Mouse (Mus musculus): ENCODE results near the gene AC131692.1.

The AC131692.1 gene

DNA sequence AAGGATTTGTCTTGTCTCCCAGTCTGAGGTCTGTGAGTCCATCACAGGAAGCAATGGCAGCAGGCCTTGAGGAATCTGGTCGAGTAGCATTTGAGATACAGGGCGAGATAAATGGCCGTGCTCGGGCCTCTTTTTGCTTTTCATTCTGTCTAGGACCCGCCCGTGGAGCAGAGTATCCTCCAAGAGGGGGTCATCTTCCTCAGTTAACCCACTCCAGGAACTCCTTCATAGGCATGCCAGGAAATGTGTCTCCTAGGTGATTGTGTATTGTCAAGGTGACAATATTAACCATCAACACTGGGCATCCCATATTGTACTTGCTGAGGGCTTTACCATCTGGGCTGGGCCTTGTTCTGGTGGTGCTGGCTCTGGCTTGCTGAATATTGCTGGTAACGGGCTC is at the start of gene AC131692.1:
TSS of gene AC131692.1 (plus strand) at position 301 of the 400 bp plus-strand sequence.
- DNase-seq (ENCODE audit: low read depth) = no peak

DNA sequence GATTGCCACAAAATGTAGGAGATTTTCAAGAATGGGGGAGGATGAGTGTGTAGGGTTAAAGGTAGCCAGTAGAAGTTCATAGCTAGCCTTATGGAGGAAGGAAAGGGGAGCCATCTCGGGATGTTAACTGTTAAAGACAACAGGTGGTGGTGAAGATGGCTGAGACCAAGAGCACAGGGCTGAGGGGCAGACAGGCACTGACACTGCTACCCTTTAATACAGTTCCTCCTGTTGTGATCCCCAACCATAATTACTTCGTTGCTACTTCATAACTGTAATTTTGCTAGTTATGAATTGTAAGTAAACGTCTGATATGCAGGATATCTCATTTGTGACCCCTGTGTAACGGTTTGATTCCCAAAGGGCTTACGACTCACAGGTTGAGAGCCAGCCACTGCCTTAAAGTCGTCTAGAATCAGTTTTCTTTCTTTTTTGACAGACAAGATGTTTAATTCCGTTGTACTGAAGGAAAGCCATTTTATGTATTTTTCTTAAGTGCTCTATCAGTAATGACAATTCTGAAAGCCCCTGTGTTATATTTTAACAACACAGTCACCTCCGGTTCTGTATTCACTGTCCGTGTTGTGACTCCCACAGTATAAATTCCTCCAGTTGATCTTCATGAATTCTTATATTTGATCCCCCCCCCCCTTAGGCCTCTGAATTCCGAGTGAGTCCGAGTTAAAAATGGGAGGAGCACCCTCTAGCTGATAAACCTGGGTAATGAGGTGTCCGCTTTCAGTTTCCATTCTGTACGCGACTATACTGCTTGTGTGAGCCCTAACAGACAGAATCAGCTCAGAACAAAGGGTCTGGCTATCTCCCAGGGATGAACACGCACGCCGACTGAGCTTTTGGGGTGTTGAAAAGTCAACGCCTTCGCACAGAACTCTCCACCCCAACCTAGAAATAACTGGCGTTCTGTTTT is 48.6 kb upstream of the AC131692.1 start:
- DNase-seq (ENCODE audit: low read depth) = no peak

DNA sequence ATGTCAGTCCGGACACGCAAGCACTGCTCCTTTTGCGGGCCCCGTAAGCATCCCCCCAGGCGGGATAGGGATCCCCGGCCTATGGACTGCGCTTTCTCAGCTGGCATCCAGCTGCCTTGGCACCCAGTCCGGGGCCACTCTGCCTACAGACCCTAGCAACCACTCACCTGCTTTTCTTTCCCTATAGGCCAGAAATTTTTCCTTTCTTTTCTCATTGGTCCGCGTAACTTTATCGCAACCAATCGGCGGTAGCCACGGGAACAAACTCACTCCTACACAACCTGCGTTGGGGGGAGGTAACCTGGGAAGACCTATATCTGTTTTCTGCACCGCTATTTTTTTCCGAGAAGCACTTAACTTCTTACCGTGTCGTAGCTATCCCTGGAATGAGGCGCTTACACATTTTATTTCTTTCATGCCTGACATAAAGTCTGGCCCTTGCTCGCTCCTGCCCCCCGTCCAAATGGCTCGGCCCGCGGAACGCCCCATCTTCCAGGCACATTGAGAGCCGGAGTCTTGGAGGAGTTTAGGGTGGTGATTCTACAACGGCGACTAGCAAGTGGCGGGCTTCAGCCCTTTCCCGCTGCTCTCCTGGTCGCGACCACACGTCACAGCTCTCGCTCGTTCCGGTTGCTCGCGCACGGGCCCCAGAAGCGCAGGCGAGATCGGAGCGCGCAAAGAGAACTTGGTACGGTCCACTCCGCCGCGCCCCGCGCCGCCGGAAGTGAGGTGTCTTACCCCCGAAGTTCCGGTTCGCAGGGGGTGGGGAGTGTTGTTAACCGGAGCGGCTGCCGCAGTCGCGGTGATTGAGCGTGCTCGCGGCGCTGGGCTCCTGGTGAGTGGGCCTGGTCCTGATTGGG is 47.7 kb upstream of the AC131692.1 start, which contains the start of gene Syvn1:
TSS of gene Syvn1 (plus strand) at position 283 of the 860 bp plus-strand sequence.
- peak; percentile 95 for DNase-seq (ENCODE audit: low read depth)

DNA sequence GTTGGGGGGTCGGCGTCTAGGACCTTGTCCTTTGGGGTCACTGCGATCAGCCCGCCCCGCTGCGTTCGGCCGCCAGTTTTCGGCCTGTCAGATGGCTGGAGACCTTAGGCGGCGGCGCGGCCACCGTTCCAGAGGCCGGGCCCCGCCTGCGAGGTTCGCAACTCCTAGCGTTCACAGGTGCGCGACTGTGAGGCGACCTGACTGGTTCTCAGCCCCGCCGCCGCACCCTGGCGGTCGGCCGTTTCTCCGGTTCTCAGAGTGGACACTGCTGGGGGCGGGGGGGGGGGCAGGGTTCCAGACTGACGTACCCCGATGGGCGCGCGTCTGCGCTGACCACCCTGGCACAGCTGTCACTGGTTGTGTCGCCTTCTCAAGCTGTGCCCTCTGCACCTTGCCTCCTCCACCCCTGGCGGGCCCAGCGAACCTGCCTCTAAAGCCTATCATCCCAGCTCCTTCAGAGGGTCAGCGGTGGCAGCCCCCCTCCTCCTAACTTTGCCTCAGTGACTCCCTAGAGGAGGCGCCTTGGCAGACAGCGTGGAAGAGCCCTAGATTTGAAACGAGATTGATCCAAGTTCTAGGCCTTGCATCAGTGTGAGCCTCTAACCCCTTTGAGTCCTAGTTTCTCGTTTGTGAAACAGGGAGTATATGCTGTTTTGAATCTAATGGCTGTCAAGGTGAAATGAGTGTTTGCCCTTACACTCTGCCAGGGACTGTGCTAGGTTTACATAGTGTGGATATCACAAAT is 46.9 kb upstream of the AC131692.1 start:
- DNase-seq (ENCODE audit: low read depth) = peak; percentile 62

DNA sequence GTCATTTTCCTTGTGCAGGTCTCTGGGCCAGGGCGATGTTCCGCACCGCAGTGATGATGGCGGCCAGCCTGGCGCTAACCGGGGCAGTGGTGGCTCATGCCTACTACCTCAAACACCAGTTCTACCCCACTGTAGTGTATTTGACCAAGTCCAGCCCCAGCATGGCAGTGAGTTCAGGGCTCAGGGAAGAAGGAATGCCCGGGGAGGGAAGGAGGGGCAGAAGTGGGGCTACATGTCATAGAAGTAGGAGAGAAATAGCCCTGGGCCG is 46.4 kb upstream of the AC131692.1 start:
- no peak for DNase-seq (ENCODE audit: low read depth)

DNA sequence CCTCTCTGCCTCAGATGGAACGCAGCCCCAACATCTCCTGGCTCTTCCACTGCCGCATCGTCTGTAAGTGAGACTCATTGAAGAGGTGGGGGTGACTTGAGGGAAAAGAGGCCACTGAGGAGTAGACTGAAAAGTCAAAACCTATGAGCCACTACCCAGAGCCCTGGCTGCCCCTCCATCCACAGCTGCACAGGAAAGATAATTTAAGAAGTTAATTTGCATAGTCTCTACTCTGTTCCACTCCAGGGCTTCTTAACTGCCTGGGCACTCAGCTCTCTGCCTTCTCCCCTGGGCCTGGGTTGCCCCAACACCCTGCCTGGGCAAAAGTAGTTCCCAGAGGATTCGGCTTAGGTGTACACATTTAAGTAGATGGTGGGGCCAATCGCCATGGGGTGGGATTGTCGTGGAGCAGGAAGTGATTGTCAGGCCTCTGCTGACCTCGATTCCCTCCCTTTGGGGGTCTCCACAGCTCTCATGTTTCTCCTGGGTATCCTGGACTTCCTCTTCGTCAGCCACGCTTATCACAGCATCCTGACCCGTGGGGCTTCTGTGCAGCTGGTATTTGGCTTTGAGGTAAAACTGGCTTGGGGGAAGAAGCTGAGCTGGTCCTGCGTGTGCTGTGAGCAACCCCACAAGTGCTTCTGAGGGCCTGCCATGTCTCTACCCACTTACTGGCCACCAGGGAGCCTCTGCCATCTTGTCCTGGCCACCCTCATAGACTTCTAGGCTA is 45.4 kb upstream of the AC131692.1 start:
- no peak for DNase-seq (ENCODE audit: low read depth)

DNA sequence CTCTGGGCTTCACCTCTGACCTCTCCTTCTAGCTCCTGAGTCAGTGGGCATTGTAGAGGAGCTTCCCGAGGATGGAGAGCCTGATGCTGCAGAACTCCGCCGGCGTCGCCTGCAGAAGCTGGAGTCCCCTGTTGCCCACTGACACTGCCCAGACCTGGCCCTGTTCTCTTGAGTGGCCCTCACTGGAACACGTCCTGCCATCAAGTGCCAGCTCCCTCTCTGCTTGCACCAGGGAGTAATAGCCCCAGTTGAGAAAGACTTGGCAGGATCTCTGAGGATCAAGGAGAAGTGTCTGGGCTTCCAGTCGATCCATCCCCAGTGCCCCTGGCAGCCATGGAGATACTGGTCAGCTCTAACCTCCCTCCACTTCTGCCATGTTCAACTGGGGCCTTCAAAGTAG is 41.7 kb upstream of the AC131692.1 start:
- DNase-seq (ENCODE audit: low read depth) = no peak

DNA sequence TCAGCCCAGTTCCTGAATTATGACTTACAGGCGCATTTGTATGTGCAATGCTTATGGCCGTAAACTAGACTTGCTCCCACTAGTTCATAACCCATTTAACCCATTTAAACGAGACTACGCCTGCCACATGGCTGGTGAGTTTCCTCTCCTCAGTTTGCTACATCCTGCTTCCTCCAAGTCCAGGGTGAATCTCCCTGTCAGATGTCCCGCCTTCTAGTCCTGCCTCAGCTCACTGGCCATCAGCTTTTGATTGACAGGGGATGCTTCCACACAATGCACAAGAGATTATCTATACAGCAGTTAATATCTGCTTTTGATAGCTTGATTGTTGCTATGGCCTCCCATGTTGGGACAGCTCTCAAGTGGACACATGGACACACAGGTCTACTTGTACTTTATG is 39.9 kb upstream of the AC131692.1 start:
- DNase-seq (ENCODE audit: low read depth) = no peak

DNA sequence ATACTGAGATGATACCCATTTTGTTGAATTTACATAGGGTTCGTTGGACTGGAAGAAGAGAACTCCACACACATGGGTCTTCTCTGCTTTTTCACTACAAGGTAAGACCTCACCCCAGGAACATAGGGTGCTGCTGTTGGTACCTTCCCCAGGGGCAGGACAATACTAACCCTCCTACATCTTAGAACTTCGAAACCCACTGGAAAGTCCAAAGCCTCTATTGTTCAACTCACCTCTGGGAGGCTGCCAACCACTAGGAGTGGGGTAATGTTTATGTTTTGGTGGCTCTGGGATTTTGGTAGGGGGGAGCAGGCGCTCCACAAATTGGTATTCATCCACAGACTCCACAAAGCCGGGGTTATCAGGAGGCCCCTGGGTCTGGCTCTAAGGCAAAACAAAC is 37.5 kb upstream of the AC131692.1 start:
- no peak for DNase-seq (ENCODE audit: low read depth)

DNA sequence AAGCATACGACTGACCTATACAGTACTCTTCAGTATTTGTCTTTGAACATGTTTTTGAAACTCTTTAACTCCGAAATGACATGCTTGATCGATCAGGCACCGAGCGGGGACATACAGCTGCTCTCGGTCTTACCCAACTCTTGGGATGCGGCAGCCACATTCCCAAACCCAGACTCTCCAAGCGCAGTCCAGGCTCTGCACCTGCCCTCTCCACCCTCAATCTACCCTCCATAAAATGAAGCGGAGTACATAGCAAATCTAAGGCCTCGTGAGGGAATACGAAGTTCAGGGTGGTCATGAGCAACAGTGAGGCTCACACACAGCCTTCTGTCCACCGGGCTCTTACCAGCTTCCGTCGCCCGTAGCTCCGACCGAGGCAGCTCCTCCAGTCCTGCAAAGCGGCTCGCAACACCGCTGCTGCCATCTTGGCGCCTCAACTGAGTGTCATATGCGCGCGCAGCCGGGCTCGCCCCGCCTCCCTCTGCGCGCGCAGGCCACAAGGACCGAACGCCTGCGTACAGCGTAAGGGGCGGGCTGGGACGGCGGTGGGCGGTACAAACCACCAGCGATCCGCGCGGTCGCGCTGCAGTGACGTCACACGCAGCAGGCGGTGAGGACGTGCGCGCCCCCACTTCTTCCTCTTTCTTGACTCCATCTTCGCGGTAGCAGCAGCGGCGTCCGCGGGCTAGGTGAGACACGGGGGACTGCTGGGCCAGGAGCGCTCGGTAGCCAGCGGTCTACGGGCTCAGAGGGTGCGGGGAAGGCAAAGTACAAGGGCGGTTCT is 36.7 kb upstream of the AC131692.1 start, which contains the start of the genes Mrpl49 and Fau:
TSS of gene Mrpl49 (minus strand) at position 473 of the 784 bp plus-strand sequence.
TSS of gene Fau (plus strand) at position 532 of the 784 bp plus-strand sequence.
- DNase-seq (ENCODE audit: low read depth) = peak; percentile 100

DNA sequence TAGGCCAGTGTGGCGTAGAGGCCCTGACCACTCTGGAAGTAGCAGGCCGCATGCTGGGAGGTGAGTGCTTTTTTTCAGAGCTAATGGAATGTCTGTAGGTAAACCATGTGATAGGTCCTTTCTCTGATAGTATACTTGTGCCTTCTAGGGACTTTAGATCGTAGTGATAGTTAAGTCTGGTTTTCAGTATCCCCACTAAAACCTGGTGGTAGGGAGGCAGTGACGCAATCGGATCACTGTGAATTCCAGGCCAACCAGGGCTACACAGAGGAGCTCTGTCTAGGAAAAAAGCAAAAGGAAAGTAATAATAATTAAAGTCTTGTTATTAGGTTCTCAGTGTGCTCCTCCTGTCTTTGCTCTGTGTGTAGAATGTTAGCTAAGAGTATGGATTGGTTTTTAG is 35.7 kb upstream of the AC131692.1 start:
- no peak for DNase-seq (ENCODE audit: low read depth)

DNA sequence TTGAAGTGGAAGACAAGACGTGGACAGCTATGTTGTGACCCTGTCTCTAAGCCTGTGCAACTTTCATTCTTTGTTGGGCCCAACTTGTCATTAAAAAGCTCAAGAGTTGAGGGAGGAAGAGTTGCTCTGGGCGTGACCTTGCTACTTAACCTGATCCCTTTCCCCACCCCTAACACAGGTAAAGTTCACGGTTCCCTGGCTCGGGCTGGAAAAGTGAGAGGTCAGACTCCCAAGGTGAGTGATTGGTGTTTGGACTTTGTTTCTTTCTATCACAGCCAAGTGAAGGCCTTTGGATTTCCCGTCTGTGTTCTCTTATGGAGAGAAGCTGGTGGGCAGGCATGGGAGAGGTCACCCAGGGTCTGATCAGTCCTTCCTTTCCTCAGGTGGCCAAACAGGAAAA is 35.3 kb upstream of the AC131692.1 start:
- no peak for DNase-seq (ENCODE audit: low read depth)

DNA sequence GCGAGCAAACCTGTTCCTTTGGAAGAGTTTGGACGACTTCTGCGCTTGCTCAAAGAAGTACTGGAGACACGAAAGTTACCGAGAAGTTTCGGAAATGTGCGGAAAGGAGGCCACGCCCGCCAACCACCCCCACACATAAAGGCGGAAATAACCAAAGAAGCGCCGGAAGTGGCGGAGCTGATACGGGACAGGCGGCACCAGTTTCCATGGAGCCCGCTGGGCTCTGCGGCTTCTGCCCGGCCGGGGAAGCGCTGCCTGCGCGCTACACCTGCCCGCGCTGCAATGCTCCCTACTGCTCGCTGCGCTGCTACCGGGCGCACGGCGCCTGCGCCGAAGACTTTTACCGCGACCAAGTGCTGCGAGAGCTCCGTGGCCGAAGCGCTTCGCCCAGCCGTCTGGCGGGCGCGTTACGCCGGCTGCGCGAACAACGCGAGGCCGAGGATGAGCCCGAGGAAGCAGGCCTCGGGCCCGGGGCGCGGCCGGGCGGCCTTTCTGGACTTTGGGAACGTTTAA is 33.1 kb upstream of the AC131692.1 start, which contains the start of gene Znhit2:
TSS of gene Znhit2 (plus strand) at position 172 of the 513 bp plus-strand sequence.
- DNase-seq (ENCODE audit: low read depth) = peak; percentile 98

DNA sequence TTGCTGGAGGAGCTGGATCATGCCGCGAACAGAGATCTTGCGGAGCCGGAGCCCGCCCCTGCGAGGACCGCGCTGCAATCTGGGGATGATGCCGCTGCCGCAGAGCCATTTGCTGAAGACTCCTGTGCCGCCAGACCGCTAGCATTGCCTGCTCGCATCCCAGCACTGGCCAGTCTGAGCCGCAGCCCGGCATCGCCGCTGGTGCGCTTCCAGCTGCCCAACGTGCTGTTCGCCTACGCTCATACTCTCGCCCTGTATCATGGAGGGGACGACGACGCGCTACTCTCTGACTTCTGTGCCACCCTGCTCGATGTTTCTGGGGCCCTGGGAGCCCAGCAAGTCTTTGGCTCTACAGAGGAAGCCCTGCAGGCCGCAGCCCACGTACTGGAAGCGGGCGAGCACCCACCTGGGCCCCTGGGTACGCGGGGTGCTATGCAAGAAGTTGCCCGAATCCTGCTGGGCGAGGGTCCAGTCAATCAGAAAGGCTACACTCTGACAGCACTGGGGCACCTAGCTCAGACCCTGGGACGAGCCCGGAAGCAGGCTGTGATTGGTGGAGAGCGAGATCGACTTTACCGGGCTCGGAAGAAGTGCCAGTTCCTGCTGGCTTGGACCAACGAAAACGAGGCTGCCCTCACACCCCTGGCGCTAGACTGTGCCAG is 32.4 kb upstream of the AC131692.1 start:
- DNase-seq (ENCODE audit: low read depth) = peak; percentile 74

DNA sequence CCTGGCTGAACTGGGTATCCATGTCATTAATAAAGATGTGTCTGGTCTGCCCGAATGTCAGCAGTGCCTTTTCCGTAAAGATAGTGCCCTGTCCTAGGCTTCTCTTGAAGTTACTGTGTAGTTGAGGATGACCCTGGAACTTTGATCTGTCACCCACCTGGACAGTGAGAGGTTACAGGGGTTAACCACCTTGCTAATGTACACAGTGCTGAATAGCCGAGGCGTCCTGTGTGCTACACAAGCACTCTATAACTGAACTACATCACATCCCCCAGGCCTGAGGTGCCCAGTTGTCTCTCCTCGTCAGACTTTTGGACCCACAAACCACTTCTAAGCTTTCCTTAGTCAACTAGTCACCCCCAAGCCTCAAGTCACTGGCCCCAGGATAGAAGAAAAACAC is 31.8 kb upstream of the AC131692.1 start:
- DNase-seq (ENCODE audit: low read depth) = no peak

DNA sequence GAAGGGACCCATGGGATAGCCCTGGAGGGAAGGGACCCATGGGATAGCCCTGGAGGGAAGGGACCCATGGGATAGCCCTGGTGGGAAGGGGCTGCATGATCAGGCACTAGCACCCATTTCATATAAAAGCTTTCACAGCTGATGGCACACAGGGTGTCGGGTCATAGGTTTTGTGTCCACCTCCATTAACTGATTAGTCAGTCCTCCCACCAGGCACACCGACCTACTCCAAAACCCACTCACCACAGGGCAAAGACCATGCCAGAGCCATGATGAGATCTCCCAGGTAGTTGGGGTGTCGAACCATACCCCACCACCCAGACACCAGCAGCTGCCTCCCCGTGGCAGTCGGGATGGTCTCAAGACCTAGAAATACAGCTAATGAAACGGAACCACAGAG is 31.1 kb upstream of the AC131692.1 start:
- no peak for DNase-seq (ENCODE audit: low read depth)

DNA sequence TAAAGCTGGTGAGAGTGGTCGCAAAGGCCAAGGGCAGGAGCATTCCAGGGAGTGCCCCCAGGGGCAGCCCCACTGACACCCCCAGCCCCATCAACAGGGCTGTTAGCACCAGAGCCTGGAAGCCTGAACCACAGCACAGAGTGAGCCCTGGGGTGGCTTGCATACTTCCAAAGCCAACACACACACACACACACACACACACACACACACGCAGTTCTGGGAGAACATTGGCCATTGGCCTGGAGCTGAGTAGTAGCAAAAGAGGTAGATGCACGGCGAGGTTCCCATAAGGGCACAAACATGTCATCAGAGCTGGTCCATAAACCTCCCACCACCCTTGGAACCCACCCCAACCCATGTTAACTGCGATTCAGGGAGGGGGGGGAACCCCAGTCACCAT is 27.6 kb upstream of the AC131692.1 start:
- peak; percentile 58 for DNase-seq (ENCODE audit: low read depth)

DNA sequence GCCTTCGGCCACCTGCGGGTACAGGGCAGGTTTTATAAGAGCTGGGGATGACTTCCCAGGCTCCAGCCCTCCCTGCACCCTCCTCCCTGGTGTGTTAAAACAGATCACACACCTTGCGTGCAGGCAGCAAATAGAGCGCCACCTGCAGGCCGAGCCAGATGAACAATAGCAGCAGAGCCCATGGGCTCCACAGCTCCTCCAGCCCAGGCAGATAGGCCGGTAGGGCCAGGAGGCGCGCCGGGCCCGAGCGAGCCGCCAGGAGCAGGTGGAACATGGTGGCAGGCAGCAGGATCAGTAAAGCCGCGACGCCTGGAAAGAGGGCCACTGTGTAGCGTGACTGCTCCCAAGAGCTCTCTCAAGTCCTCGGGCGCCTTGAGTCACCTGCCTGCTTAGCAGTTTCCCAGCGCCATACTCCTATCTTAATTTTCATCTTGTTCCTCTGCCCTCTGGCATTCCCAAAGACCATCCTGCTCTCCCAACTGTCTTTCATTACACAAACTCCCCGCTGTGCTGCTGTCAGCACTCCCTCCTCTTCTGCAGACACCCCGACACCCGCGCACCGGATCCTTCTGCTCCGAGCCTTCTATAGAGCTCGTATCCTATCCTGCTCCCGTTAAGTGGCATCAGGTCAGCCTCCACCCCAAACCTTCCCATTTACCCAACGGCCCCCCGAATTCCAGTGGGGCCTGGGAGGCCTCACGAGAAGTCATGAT is 27.1 kb upstream of the AC131692.1 start:
- peak; percentile 95 for DNase-seq (ENCODE audit: low read depth)

All from NIH3T3 (cell line).